Mouse (Mus musculus) bone marrow macrophage, adult 2 months (primary cell): ENCODE measurements at regions not wholly inside any gene's neighbourhood (a gene's known extent, or its start where the extent isn't known, plus 50 kb on each side); places are given as distances from the start of the nearest gene placed in this dataset.

Experiments
- CTCF ChIP-seq: IDR thresholded peaks from 2 replicates; pipeline ENCODE4 v1.5.1; 2012; ENCODE audit warnings: low read depth, mild to moderate bottlenecking, low read length, moderate library complexity
- POLR2A ChIP-seq: IDR thresholded peaks from 2 replicates; pipeline ENCODE4 v1.6.1; 2012; ENCODE audit warnings: mild to moderate bottlenecking, low read depth, low read length, borderline replicate concordance

DNA sequence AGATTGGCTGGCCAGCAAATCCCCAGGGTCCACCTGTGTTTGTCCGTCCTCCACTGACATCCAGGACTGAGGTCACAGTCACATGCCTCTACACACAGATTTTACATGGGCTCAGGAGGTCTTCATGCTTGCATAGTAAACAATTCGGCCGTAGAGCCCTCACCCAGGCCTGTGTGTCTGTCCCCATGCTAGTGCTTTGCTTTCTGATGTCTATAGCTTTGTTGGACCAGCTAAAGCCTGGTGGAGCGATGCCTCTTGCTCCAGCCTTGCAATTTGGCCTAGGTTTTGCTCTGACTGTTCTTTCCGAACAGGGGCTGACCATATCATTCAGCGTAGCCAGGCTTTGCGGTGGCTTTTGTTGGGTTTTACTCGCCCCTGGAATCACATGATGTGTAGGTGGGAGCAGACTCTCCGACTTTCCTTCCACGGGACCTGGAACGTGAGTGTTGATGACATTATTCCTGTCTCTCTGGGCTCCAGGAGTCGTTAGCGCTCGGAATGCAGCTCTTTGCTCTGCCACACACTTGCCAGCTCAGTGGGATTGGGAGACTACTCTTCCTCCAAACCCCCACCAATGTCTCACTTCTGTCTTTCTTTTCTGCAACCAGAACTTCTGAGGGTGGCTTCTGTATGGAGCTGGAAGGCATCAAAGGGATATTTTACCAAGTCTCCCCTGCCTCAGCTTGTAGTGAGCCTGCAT is 421.4 kb upstream of the Xylt1 start:
- TF ChIP-seq CTCF (no peak), POLR2A (no peak)
